Mouse (Mus musculus) intestine, embryonic 14.5 days (tissue): ENCODE results near the gene Jpt1. TPM values are rescaled to one million over a fixed set of nuclear protein-coding genes. Genes with fewer than 3 reads are reported as not detected.
"Not testable (repeated sequence)": the region's sequence is repeated elsewhere in the genome, so short reads cannot be mapped to it uniquely, and the experiment has no call there.

ENCODE experiments used
- ATAC-seq: fragments of 200-750 bp; cut with Nextera tagmentation; replicated peaks from 2 replicates; pipeline ENCODE4 v1.8.0; 2017; ENCODE audit warnings: low read depth, moderate number of reproducible peaks, moderate TSS enrichment, moderate library complexity; ENCODE audit not compliant: low FRiP score, low TSS enrichment
- DNase-seq: peaks from one replicate; pipeline ENCODE4 v3.0.0-alpha.2; 2018; ENCODE audit warnings: low spot score
- H3K27ac ChIP-seq: fragments of 300-500 bp; sonication (generic); 2 replicates; pipeline ENCODE4 v1.5.1; 2014; ENCODE audit warnings: low read depth, mild to moderate bottlenecking, control low read depth
- H3K27me3 ChIP-seq: fragments of 300-500 bp; sonication (generic); replicated peaks from 2 replicates; pipeline ENCODE4 v1.6.1; 2014; ENCODE audit warnings: low read length, control low read depth; ENCODE audit not compliant: control insufficient read depth, insufficient read depth
- H3K36me3 ChIP-seq: fragments of 300-500 bp; sonication (generic); 2 replicates; pipeline ENCODE4 v1.6.1; 2014; ENCODE audit warnings: low read length, control low read depth; ENCODE audit not compliant: control insufficient read depth, insufficient read depth
- H3K4me1 ChIP-seq: fragments of 300-500 bp; sonication (generic); replicated peaks from 2 replicates; pipeline ENCODE4 v1.6.1; 2014; ENCODE audit warnings: low read length, control low read depth, mixed read lengths; ENCODE audit not compliant: control insufficient read depth, insufficient read depth
- H3K4me2 ChIP-seq: fragments of 300-500 bp; sonication (generic); 2 replicates; pipeline ENCODE4 v1.6.1; 2014; ENCODE audit warnings: low read length
- H3K4me3 ChIP-seq: fragments of 300-500 bp; sonication (generic); 2 replicates; pipeline ENCODE4 v1.5.1; 2014; ENCODE audit warnings: low read depth, low read length, control low read depth, mixed read lengths
- H3K9ac ChIP-seq: fragments of 300-500 bp; sonication (generic); 2 replicates; pipeline ENCODE4 v1.6.1; 2014; ENCODE audit warnings: mild to moderate bottlenecking, low read length
- H3K9me3 ChIP-seq: fragments of 300-500 bp; sonication (generic); 2 replicates; pipeline ENCODE4 v1.6.1; 2016; ENCODE audit warnings: low read length, control low read depth; ENCODE audit not compliant: control insufficient read depth
- WGBS: fragments of 180-500 bp; shearing (Covaris S2); extraction: QIAGEN DNeasy Blood & Tissue Kit; methylation state at CpG from one replicate; pipeline ENCODE4 v1.1.7; 2014; 5-methylcytosine and 5-hydroxymethylcytosine counted together
- polyA plus RNA-seq: library from polyadenylated mRNA; unstranded; fragments of >200 nt; fragmentation: Nextera tagmentation; extraction: Ambion mirVana; gene quantifications from 2 replicates; pipeline ENCODE4 v1.2.1, GENCODE M21; 2014

Jpt1 gene
- polyA plus RNA-seq, 1 experiment from 2014 or later = 573 TPM

- Histone ChIP-seq H3K4me3 (no peak overlapping the region), H3K27ac (no peak overlapping the region), H3K36me3 (no peaks in the 10 kb centered on the region), H3K9me3 (no peaks in the 10 kb centered on the region), H3K9ac (no peak overlapping the region), H3K4me1 (no peaks in the 10 kb centered on the region; the same call in none of the 2 replicates), H3K27me3 (no peaks in the 10 kb centered on the region), H3K4me2 (no peak overlapping the region)
- ATAC-seq (no peak), DNase-seq (no peak)
- 26% methylated on average over 8 of the region's 8 CpGs for WGBS
These were observed 53.2 kb downstream of the Jpt1 start for GRCm38 (mm10) chr11:115460976-115461375.

- WGBS = 24% methylated on average over 6 of the region's 6 CpGs
- Histone ChIP-seq H3K4me1 (no peaks in the 10 kb centered on the region; the same call in 1 of the 2 replicates), H3K27ac (no peak overlapping the region), H3K4me3 (no peak overlapping the region), H3K27me3 (no peaks in the 10 kb centered on the region), H3K9me3 (no peaks in the 10 kb centered on the region), H3K9ac (no peak overlapping the region), H3K36me3 (no peaks in the 10 kb centered on the region), H3K4me2 (no peak overlapping the region)
- DNase-seq = no peak
- ATAC-seq = no peak
These were observed 56.8 kb downstream of the Jpt1 start for GRCm38 (mm10) chr11:115457405-115457804.

GRCm38 (mm10) chr11:115456182-115456581 lies 58.0 kb downstream of the Jpt1 start:
- H3K9me3 ChIP-seq = no peaks in the 10 kb centered on the region
- no peaks in the 10 kb centered on the region for H3K36me3 ChIP-seq
- no peak for ATAC-seq
- no peak overlapping the region for H3K27ac ChIP-seq
- H3K27me3 ChIP-seq = no peaks in the 10 kb centered on the region
- H3K4me1 ChIP-seq = no peaks in the 10 kb centered on the region; the same call in 1 of the 2 replicates
- H3K9ac ChIP-seq = no peak overlapping the region
- 74% methylated on average over 4 of the region's 5 CpGs for WGBS
- H3K4me2 ChIP-seq = no peak overlapping the region
- H3K4me3 ChIP-seq = no peak overlapping the region
- DNase-seq = no peak

GRCm38 (mm10) chr11:115455619-115456018 lies 58.6 kb downstream of the Jpt1 start:
- ATAC-seq = no peak
- no peak overlapping the region for H3K9ac ChIP-seq
- no peak overlapping the region for H3K4me3 ChIP-seq

GRCm38 (mm10) chr11:115454822-115455221 lies 59.4 kb downstream of the Jpt1 start:
- H3K27me3 ChIP-seq, H3K4me3 ChIP-seq, H3K36me3 ChIP-seq, H3K4me2 ChIP-seq, H3K4me1 ChIP-seq, H3K9me3 ChIP-seq, DNase-seq, H3K27ac ChIP-seq, H3K9ac ChIP-seq, ATAC-seq: not testable (repeated sequence)
- WGBS = 86% methylated on average over 6 of the region's 6 CpGs

More at GRCm38 (mm10) chr11:115455619-115456018, 58.6 kb downstream of the Jpt1 start:
- 86% methylated on average over 15 of the region's 15 CpGs for WGBS
- Histone ChIP-seq H3K9me3 (no peaks in the 10 kb centered on the region), H3K27ac (no peak overlapping the region), H3K4me1 (no peaks in the 10 kb centered on the region; the same call in 1 of the 2 replicates), H3K4me2 (no peak overlapping the region), H3K36me3 (no peaks in the 10 kb centered on the region), H3K27me3 (no peaks in the 10 kb centered on the region)
- DNase-seq = no peak

GRCm38 (mm10) chr11:115453306-115453705 lies 60.9 kb downstream of the Jpt1 start:
- Histone ChIP-seq H3K4me1 (peaks cover 4% of the 10 kb centered on the region; the same call in 1 of the 2 replicates), H3K36me3 (no peaks in the 10 kb centered on the region), H3K9me3 (no peaks in the 10 kb centered on the region), H3K27me3 (no peaks in the 10 kb centered on the region), H3K4me3 (no peak overlapping the region), H3K9ac (no peak overlapping the region), H3K27ac (no peak overlapping the region), H3K4me2 (no peak overlapping the region)
- no peak for ATAC-seq
- 81% methylated on average over 4 of the region's 4 CpGs for WGBS
- no peak for DNase-seq

GRCm38 (mm10) chr11:115452281-115452860 lies 61.8 kb downstream of the Jpt1 start:
- DNase-seq = no peak
- no peak overlapping the region for H3K9ac ChIP-seq
- peaks cover 4% of the 10 kb centered on the region; the same call in 1 of the 2 replicates for H3K4me1 ChIP-seq
- H3K9me3 ChIP-seq = no peaks in the 10 kb centered on the region
- H3K4me2 ChIP-seq = no peak overlapping the region
- no peak overlapping the region for H3K27ac ChIP-seq
- H3K27me3 ChIP-seq = no peaks in the 10 kb centered on the region
- no peak for ATAC-seq
- WGBS = 84% methylated on average over 7 of the region's 7 CpGs
- H3K4me3 ChIP-seq = no peak overlapping the region
- H3K36me3 ChIP-seq = no peaks in the 10 kb centered on the region

- Histone ChIP-seq H3K9ac (no peak overlapping the region), H3K4me3 (no peak overlapping the region), H3K27me3 (no peaks in the 10 kb centered on the region), H3K4me1 (peaks cover 7% of the 10 kb centered on the region), H3K27ac (no peak overlapping the region), H3K4me2 (no peak overlapping the region), H3K9me3 (no peaks in the 10 kb centered on the region), H3K36me3 (no peaks in the 10 kb centered on the region)
- 83% methylated on average over 8 of the region's 8 CpGs for WGBS
- no peak for DNase-seq
- ATAC-seq = no peak
These were observed 62.4 kb downstream of the Jpt1 start for GRCm38 (mm10) chr11:115451781-115452241.

GRCm38 (mm10) chr11:115450176-115450575 lies 64.0 kb downstream of the Jpt1 start:
- no peaks in the 10 kb centered on the region for H3K36me3 ChIP-seq
- H3K4me3 ChIP-seq = no peak overlapping the region
- 69% methylated on average over 7 of the region's 7 CpGs for WGBS
- H3K9me3 ChIP-seq = no peaks in the 10 kb centered on the region
- ATAC-seq (peak; percentile 65), DNase-seq (no peak)
- H3K27me3 ChIP-seq = no peaks in the 10 kb centered on the region
- H3K27ac ChIP-seq = peak overlapping the region; percentile 45; the same call in 1 of the 2 replicates
- no peak overlapping the region for H3K4me2 ChIP-seq
- H3K4me1 ChIP-seq = peaks cover 12% of the 10 kb centered on the region
- H3K9ac ChIP-seq = no peak overlapping the region
